Mouse (Mus musculus) cerebral cortex, adult 2 months (tissue): Measurements from ENCODE around the gene Hcar1.

Experiments used
- WGBS: fragments of 180-500 bp; shearing (Covaris S2); methylation state at CpG from one replicate; pipeline ENCODE4 v1.1.7; 2018; 5-methylcytosine and 5-hydroxymethylcytosine counted together

Gene Hcar1

GRCm38 (mm10) chr5:123863934-123864333 is 15.9 kb downstream of the Hcar1 start:
- 88% methylated on average over 14 of the region's 14 CpGs for WGBS

GRCm38 (mm10) chr5:123862374-123863350 is 17.2 kb downstream of the Hcar1 start:
- WGBS = 46% methylated on average over 15 of the region's 15 CpGs

GRCm38 (mm10) chr5:123858798-123859197 is 21.0 kb downstream of the Hcar1 start:
- WGBS = 86% methylated on average over 11 of the region's 11 CpGs

GRCm38 (mm10) chr5:123854511-123854910 is 25.3 kb downstream of the Hcar1 start:
- WGBS = 90% methylated on average over 9 of the region's 9 CpGs

- WGBS = 89% methylated on average over 11 of the region's 11 CpGs
Measured at GRCm38 (mm10) chr5:123853877-123854504, 25.8 kb downstream of the Hcar1 start.

GRCm38 (mm10) chr5:123851398-123851797 is 28.4 kb downstream of the Hcar1 start:
- WGBS = 69% methylated on average over 2 of the region's 2 CpGs

- 90% methylated on average over 14 of the region's 14 CpGs for WGBS
Measured at GRCm38 (mm10) chr5:123844316-123844715, 35.5 kb downstream of the Hcar1 start.

GRCm38 (mm10) chr5:123843816-123844215 is 36.0 kb downstream of the Hcar1 start:
- 44% methylated on average over 4 of the region's 4 CpGs for WGBS

- WGBS = 85% methylated on average over 3 of the region's 3 CpGs
Measured at GRCm38 (mm10) chr5:123842935-123843282, 36.9 kb downstream of the Hcar1 start.

GRCm38 (mm10) chr5:123842221-123842934 is 37.4 kb downstream of the Hcar1 start:
- 69% methylated on average over 11 of the region's 11 CpGs for WGBS

GRCm38 (mm10) chr5:123837371-123837770 is 42.4 kb downstream of the Hcar1 start:
- WGBS = 70% methylated on average over 4 of the region's 4 CpGs

GRCm38 (mm10) chr5:123834836-123835235 is 45.0 kb downstream of the Hcar1 start:
- WGBS = 85% methylated on average over 3 of the region's 3 CpGs

- 66% methylated on average over 7 of the region's 7 CpGs for WGBS
Measured at GRCm38 (mm10) chr5:123832309-123832708, 47.5 kb downstream of the Hcar1 start.

GRCm38 (mm10) chr5:123827659-123828091 is 52.1 kb downstream of the Hcar1 start:
- 48% methylated on average over 6 of the region's 6 CpGs for WGBS
